Mouse (Mus musculus) CH12F3 (cell line): Measurements from ENCODE around the gene Ddit4l.
"Not testable (repeated sequence)": the region's sequence is repeated elsewhere in the genome, so short reads cannot be mapped to it uniquely, and the experiment has no call there.

Experiments used
- in situ Hi-C: fragments of 300-500 bp; cut with MboI; formaldehyde crosslinking; loops from 2 replicates; pipeline ENCODE4 v1.14.3; 2020; ENCODE audit warnings: low sequenced_read_pairs

Gene Ddit4l

GRCm38 (mm10) chr3:137644947-137645346 lies 23.5 kb downstream of the Ddit4l start:
- in situ Hi-C loops, result no loop called here

GRCm38 (mm10) chr3:137647427-137648100 lies 26.2 kb downstream of the Ddit4l start:
- in situ Hi-C loops, result no loop called here

- in situ Hi-C loops, result no loop called here
Measured at GRCm38 (mm10) chr3:137649112-137649511, 27.7 kb downstream of the Ddit4l start.

- in situ Hi-C loops, result no loop called here
Measured at GRCm38 (mm10) chr3:137652853-137653252, 31.4 kb downstream of the Ddit4l start.

GRCm38 (mm10) chr3:137671224-137671623 lies 49.8 kb downstream of the Ddit4l start, which contains the start of gene Gm21962:
Gene Gm21962 (plus strand): TSS chr3:137671524.
- in situ Hi-C loops, result not testable (repeated sequence)
